Mouse (Mus musculus) ES-Bruce4 (cell line): Measurements from ENCODE around the gene Iars.

Experiments used
- CTCF ChIP-seq: IDR thresholded peaks from one replicate; pipeline ENCODE4 v1.8.1; 2011; ENCODE audit warnings: low read depth, low read length
- EP300 ChIP-seq: IDR thresholded peaks from 2 replicates; pipeline ENCODE4 v1.6.1; 2011; ENCODE audit warnings: low read depth, low read length; ENCODE audit not compliant: insufficient read depth
- POLR2A ChIP-seq: IDR thresholded peaks from one replicate; pipeline ENCODE4 v1.8.1; 2011; ENCODE audit warnings: low read length; ENCODE audit not compliant: insufficient read depth

DNA sequence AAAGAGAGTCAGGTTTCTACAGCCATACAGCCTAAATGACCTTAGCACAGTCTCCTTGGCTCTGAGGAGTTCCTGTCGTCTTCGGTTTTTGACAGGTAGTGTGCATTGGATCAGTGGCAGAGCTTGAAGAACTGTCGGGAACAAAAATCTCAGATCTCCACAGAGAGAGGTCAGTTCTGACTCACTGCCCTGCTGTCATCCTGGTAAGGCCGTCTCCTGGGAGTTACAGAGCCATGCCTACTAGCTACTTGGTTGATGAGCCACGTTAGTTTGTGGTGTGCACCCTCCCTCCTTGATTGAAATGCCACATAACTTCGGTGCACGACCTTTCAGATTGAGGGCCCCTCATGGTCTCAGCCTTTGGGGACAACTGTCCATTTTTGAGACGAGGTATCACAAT is 26.4 kb downstream of the Iars start:
- no peak for TF ChIP-seq CTCF
- no peak for TF ChIP-seq POLR2A
- TF ChIP-seq EP300 = no peak
